Mouse (Mus musculus) cortical plate, adult 2 months (tissue): Measurements from ENCODE around the gene Card10. TPM values are rescaled to one million over a fixed set of nuclear protein-coding genes. Genes with fewer than 3 reads are reported as not detected.

Experiments
- H3K27ac ChIP-seq: fragments of 200-500 bp; 2 replicates; pipeline ENCODE4 v1.5.1; 2012; ENCODE audit warnings: low read length, control low read depth, inconsistent platforms; ENCODE audit not compliant: insufficient read depth
- H3K4me1 ChIP-seq: fragments of 200-500 bp; 2 replicates; pipeline ENCODE4 v1.6.1; 2011; ENCODE audit warnings: low read length; ENCODE audit not compliant: control insufficient read depth, insufficient read depth
- H3K4me3 ChIP-seq: fragments of 200-500 bp; 2 replicates; pipeline ENCODE4 v1.5.1; 2011; ENCODE audit warnings: mild to moderate bottlenecking, low read length, control low read depth; ENCODE audit not compliant: insufficient read depth
- CTCF ChIP-seq: fragments of 200-500 bp; IDR thresholded peaks from 2 replicates; pipeline ENCODE4 v1.5.1; 2011; ENCODE audit warnings: mild to moderate bottlenecking, control low read depth, low read length; ENCODE audit not compliant: insufficient read depth; ENCODE audit errors: extremely low read depth
- POLR2A ChIP-seq: fragments of 200-500 bp; IDR thresholded peaks from 2 replicates; pipeline ENCODE4 v1.6.1; 2011; ENCODE audit warnings: mild to moderate bottlenecking, low read length, control low read depth; ENCODE audit not compliant: insufficient read depth; ENCODE audit errors: extremely low read depth
- polyA plus RNA-seq: library from polyadenylated mRNA; depleted of rRNA; stranded (reverse); fragments of >200 nt; gene quantifications from 2 replicates; pipeline ENCODE4 v1.2.3, GENCODE M21; 2012

Gene Card10
- polyA plus RNA-seq, 1 experiment, result 4.7 TPM

DNA sequence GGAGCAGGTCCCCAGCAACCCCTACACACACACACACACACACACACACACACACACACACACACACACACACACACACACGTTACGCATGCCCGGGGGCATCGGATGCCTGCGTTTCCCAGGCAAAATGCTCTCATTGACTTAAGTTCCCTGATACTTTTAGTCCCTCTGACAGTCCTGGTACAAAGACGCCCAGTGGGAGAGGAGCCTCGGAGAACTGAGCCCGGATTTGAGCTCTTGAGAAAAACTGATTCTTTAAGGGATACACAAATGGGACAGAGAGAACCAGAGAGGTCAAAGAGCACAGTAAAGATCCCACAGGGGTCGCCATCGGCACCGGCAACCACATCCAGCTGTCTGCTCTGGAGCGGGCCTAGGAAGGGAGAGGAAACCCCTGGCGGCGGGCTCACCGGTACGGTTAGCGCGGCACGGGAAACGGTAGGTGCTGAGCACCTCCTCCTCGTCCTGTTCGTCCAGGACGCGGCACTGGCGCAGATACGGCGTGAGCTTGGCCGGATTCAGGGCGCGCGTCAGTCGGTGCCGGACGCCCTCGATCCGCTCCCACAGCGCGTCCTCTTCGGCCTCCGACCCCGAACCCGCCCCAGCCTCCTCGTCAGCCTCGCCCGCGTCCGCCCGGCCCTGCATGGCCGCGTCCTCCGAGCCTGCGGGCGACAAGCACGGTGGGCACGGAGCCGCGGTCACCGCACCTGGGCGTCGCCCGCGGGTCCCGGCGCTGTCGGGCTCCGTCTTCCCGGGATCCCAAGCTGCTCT lies 686 bp downstream of the Card10 start:
- Histone ChIP-seq H3K4me1 (no peaks in the 10 kb centered on the region), H3K27ac (peak overlapping the region; percentile 35; the same call in 1 of the 2 replicates), H3K4me3 (peak overlapping the region; percentile 37)
- TF ChIP-seq POLR2A, result no peak
- TF ChIP-seq CTCF, result no peak

DNA sequence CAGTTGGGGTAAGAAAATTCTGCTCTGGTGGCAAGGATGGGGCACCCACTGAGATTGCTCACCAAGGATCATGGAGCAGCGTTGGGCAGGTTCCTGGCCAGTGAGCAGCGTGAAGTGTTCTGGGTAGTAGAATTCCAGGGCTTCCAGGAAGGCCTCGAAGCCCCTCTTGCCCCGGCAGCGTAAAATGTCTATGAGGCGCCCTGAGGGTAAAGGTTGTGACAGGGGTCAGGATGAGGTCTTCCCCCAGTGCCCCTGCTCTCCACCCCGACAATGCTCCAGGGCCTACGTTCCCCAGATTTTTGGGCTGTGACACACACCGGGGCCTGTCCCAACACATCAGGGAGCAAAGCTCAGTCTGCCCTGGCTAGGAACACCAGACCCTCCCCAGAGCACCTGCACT lies 1.3 kb downstream of the Card10 start:
- H3K4me3 ChIP-seq, result peak overlapping the region; percentile 37; the same call in 1 of the 2 replicates
- TF ChIP-seq POLR2A (no peak), CTCF (no peak)
- H3K4me1 ChIP-seq, result no peaks in the 10 kb centered on the region
- H3K27ac ChIP-seq, result no peak overlapping the region

DNA sequence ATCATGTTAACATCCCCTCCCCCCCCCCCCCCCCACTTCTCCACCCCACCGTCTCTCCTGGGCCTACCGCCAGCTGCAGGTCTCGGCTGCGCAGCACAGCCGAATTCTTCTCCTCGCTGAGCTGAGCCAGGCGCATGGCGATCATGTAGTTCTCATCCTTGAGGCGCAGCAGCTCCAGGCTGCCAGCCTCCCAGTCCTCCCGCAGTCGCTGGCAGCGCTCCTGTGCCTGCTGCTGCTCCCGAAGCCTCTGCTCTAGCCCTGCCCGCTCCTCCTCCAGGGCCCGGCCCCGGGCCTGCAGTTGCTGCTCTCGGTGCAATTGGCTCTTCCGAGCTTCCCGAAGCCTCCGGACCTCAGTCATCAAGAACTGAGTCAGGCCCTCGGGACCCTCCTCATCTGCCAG lies 3.8 kb downstream of the Card10 start:
- TF ChIP-seq POLR2A, result no peak
- no peak for TF ChIP-seq CTCF
- no peaks in the 10 kb centered on the region for H3K4me1 ChIP-seq
- H3K27ac ChIP-seq, result no peak overlapping the region
- H3K4me3 ChIP-seq, result no peak overlapping the region

DNA sequence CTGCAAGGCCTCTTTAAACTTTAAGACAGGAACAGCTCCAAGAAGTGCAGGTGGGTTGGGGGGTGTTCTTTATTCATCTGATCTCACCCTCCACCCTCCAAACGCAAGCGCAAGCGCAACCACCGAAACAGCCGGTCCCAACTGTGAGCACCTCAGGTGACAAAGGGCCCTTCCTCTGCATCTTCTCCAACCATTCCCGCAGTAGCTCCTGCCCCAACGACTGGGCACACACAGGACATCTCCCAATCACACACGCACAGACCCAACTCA lies 5.8 kb downstream of the Card10 start:
- Histone ChIP-seq H3K4me1 (no peaks in the 10 kb centered on the region), H3K27ac (no peak overlapping the region), H3K4me3 (no peak overlapping the region)
- TF ChIP-seq POLR2A, result no peak
- no peak for TF ChIP-seq CTCF

DNA sequence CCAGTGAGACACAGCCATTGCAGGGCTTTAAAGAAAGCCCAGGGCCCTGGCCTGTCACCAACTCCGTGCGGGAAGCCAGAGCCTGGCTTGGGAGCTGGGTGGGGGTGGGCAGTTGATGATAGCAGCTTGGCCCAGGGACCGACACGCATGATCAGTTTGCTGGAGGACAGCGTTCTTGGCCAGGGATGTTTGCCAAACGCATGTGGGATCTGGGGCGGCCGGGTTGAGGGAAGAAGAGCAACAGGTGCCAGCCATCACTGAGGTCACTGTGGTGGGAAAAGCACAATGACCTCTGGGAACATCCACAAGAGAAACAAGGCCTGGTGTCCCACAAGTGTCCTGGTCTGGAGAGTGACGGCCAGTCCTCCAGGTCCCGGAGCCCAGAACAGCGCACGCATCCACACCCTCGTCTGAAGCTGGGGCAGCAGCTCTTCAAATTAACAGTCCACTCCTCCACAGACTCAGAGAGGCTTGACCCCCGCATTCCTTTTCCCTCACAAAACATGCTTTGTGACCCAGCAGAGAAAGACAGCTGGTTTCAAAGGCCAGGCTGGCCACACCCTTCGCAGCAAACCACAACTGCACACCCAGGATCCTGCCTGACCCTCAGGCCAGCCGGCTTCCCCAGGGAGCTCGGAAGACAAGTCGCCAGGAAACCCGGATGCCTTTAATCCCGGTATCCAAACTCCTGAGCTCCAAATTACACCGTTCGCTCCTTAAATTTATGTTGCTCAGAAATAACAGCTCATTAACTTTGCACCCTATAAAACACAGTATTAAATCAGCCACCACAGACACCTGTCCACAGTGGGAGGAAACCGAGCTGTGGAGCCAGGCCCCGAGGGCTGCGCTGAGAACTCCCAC lies 6.4 kb downstream of the Card10 start:
- TF ChIP-seq CTCF (no peak), POLR2A (no peak)
- Histone ChIP-seq H3K4me1 (no peaks in the 10 kb centered on the region), H3K27ac (no peak overlapping the region), H3K4me3 (no peak overlapping the region)

DNA sequence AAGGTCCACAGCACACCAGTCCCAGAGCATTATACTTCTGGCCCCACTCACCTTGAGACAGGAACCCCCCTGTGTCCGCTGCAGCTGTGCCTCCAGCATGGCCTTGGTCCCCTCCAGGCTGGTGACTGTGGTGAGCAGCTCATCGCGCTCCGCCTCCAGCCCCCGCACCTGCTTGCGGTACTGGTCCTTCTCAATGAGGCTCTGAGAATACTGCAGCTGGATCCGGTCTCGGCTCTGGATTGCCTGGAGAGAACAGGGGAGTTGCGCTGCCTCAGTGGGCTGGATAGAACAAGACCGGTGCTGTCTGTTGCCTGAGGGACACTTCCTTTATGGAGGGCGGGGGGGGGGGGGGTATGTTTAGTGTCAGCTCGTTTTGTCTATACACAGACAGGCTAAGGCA lies 11.9 kb downstream of the Card10 start:
- Histone ChIP-seq H3K4me1 (no peaks in the 10 kb centered on the region), H3K4me3 (no peak overlapping the region), H3K27ac (no peak overlapping the region)
- no peak for TF ChIP-seq CTCF

DNA sequence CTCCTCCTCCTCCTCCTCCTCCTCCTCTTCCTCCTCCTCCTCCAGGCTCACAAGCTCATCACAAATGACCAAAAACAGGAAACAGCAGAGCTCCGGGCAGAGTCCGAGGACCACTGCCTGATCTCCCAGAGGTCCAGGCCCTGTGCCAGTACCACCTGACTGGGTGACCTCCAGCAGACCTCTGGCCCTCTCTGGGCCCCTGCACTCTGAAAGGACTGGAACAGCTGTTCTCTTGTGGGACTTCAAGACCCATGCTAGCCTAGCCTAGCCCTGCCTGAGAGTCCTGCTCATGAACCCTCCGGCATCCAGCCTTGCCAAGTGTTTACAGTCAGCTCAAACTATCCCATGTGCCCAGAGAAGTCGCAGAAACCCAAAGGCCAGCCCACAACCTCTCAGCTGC lies 12.4 kb downstream of the Card10 start:
- TF ChIP-seq POLR2A (no peak), CTCF (no peak)
- Histone ChIP-seq H3K4me1 (no peaks in the 10 kb centered on the region), H3K27ac (no peak overlapping the region)

DNA sequence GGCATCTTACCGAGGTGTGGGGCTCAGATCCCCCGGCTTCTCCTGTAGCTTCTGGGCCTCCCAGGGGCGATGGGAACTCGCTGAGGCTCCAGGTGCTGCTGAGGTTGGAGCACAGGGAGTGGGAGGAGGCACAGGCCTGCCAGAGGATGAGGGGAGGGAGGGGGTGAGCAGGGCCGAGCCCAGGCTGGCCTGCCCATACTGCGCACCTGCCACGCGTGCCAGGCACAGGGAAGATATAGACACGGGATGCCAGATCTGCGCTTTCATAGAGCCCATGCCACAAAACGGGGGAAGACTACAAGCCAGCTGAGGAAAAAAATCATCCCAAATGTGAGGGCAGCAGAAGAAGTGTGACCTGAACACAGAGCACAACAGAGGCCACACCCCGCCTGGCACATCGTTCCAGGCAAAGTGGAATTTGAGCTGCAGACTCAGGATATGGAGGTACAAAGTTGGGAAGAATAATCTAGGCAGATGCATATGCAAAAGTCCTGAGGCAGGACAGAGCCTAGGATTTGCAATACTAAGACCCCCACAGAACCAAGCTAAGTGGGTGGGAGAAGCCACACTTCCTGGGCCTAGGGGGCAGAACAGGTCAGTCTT lies 13.0 kb downstream of the Card10 start:
- no peaks in the 10 kb centered on the region for H3K4me1 ChIP-seq

More for the DNA sequence above, 12.4 kb downstream of the Card10 start:
- no peak overlapping the region for H3K4me3 ChIP-seq

DNA sequence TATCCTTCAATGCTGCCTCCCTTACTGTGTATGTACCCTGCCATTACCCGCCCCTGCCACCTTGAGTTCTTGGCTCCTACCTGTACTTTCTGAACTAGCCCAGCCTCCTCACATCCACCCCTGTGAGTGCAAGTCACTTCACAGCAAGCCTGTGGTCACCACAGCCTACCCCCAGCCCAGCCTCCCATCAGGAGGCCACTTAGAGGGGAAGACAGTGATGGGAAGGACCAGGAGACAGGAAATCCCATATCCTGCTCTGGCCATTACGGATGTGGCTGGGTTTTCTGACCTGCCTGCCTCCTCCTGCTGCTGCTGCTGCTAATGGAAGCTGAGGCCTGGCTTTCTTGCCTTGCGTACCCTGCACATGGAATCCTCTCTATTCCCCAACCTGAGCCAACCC lies 14.8 kb downstream of the Card10 start:
- Histone ChIP-seq H3K27ac (peak overlapping the region; percentile 25; the same call in 1 of the 2 replicates), H3K4me3 (no peak overlapping the region)
- no peak for TF ChIP-seq CTCF
- TF ChIP-seq POLR2A, result no peak

More for the DNA sequence above, 13.0 kb downstream of the Card10 start:
- TF ChIP-seq POLR2A (no peak), CTCF (no peak)
- H3K27ac ChIP-seq, result no peak overlapping the region
- no peak overlapping the region for H3K4me3 ChIP-seq

More for the DNA sequence above, 14.8 kb downstream of the Card10 start:
- no peaks in the 10 kb centered on the region for H3K4me1 ChIP-seq
